Mouse (Mus musculus) CH12.LX (cell line): Measurements from ENCODE around the gene Dok4. TPM values are rescaled to one million over a fixed set of nuclear protein-coding genes. Genes with fewer than 3 reads are reported as not detected.

Experiments used
- DNase-seq: peaks from one replicate; pipeline ENCODE4 v3.0.0-alpha.2; 2013; ENCODE audit errors: extremely low read depth
- H3K27ac ChIP-seq: 2 replicates; pipeline ENCODE4 v1.5.1; 2012; ENCODE audit warnings: low read depth, mild to moderate bottlenecking, control low read depth, moderate library complexity; ENCODE audit not compliant: insufficient read depth
- H3K27me3 ChIP-seq: replicated peaks from 2 replicates; pipeline ENCODE3; 2012; ENCODE audit warnings: inconsistent platforms
- H3K36me3 ChIP-seq, 2 experiments: replicated peaks in 1 of 2; 2 replicates each; pipeline versions ENCODE3 to v1.6.1; 2012; ENCODE audit warnings: inconsistent platforms in 1 of 2, low read length in 1 of 2, mild to moderate bottlenecking in 1 of 2, mixed read lengths in 1 of 2, moderate library complexity in 1 of 2; ENCODE audit not compliant: control insufficient read depth in 1 of 2, insufficient read depth in 1 of 2
- H3K4me1 ChIP-seq, 2 experiments: 2 replicates each; pipeline ENCODE4 v1.6.1; 2012; ENCODE audit warnings: inconsistent platforms in 1 of 2, moderate library complexity in 1 of 2; ENCODE audit not compliant: insufficient read depth in 2 of 2, control insufficient read depth in 1 of 2
- H3K4me2 ChIP-seq: 2 replicates; pipeline ENCODE4 v1.6.1; 2012; ENCODE audit warnings: low read depth, mild to moderate bottlenecking, control low read depth; ENCODE audit not compliant: poor library complexity, insufficient read depth, severe bottlenecking
- H3K4me3 ChIP-seq, 3 experiments: fragments of 150-350 bp in 1 of 3; sonication (generic) in 1 of 3; replicated peaks in 1 of 3; 2 replicates each; pipeline versions ENCODE3 to v1.5.1; 2011 to 2012; ENCODE audit warnings: low read depth in 2 of 3, low read length in 2 of 3, mild to moderate bottlenecking in 2 of 3, moderate library complexity in 2 of 3, control low read depth in 1 of 3, improper control_type of control experiment in 1 of 3, inconsistent platforms in 1 of 3, mixed read lengths in 1 of 3; ENCODE audit not compliant: poor library complexity in 1 of 3
- H3K79me2 ChIP-seq: replicated peaks from 2 replicates; pipeline ENCODE4 v1.6.1; 2012; ENCODE audit warnings: mild to moderate bottlenecking, moderate library complexity; ENCODE audit not compliant: control insufficient read depth, poor library complexity, insufficient read depth, severe bottlenecking; ENCODE audit errors: extremely low read depth
- H3K9ac ChIP-seq: 2 replicates; pipeline ENCODE4 v1.6.1; 2012; ENCODE audit warnings: low read depth, mild to moderate bottlenecking, control low read depth, moderate library complexity; ENCODE audit not compliant: insufficient read depth
- H3K9me3 ChIP-seq: replicated peaks from 2 replicates; pipeline ENCODE3; 2012; ENCODE audit warnings: low read length, inconsistent platforms, mixed read lengths
- BHLHE40 ChIP-seq: IDR thresholded peaks from 2 replicates; pipeline ENCODE4 v1.6.1; 2011; ENCODE audit warnings: mild to moderate bottlenecking, low read depth, low read length, improper control_type of control experiment
- CHD1 ChIP-seq: IDR thresholded peaks from 2 replicates; pipeline ENCODE4 v1.6.1; 2012; ENCODE audit warnings: low read depth, low read length, improper control_type of control experiment, inconsistent platforms
- CHD2 ChIP-seq: IDR thresholded peaks from 2 replicates; pipeline ENCODE4 v1.6.1; 2011; ENCODE audit warnings: low read length, improper control_type of control experiment
- E2F4 ChIP-seq: IDR thresholded peaks from 2 replicates; pipeline ENCODE4 v1.6.1; 2011; ENCODE audit warnings: low read depth, low read length, improper control_type of control experiment; ENCODE audit not compliant: insufficient replicate concordance
- ELF1 ChIP-seq: IDR thresholded peaks from 2 replicates; pipeline ENCODE4 v1.6.1; 2014; ENCODE audit warnings: low read depth, mild to moderate bottlenecking, inconsistent platforms, low read length, improper control_type of control experiment
- ETS1 ChIP-seq: conservative IDR thresholded peaks from 2 replicates; pipeline ENCODE4 v1.6.1; 2012; ENCODE audit warnings: low read depth, mild to moderate bottlenecking, inconsistent platforms, low read length, improper control_type of control experiment, moderate library complexity
- GABPA ChIP-seq: IDR thresholded peaks from 2 replicates; pipeline ENCODE4 v1.6.1; 2012; ENCODE audit warnings: low read depth, low read length, improper control_type of control experiment, inconsistent platforms; ENCODE audit not compliant: insufficient replicate concordance
- HCFC1 ChIP-seq: IDR thresholded peaks from 2 replicates; pipeline ENCODE4 v1.6.1; 2012; ENCODE audit warnings: low read depth, mild to moderate bottlenecking, inconsistent platforms, low read length, improper control_type of control experiment
- IRF4 ChIP-seq: IDR thresholded peaks from 2 replicates; pipeline ENCODE4 v1.6.1; 2014; ENCODE audit warnings: low read depth, mild to moderate bottlenecking, inconsistent platforms, low read length, improper control_type of control experiment
- JUND ChIP-seq: conservative IDR thresholded peaks from 2 replicates; pipeline ENCODE4 v1.6.1; 2011; ENCODE audit warnings: low read depth, low read length, improper control_type of control experiment
- KAT2A ChIP-seq: IDR thresholded peaks from 2 replicates; pipeline ENCODE4 v1.6.1; 2012; ENCODE audit warnings: low read length, improper control_type of control experiment, inconsistent platforms; ENCODE audit not compliant: insufficient replicate concordance
- MAX ChIP-seq: IDR thresholded peaks from 2 replicates; pipeline ENCODE4 v1.6.1; 2011; ENCODE audit warnings: low read length, improper control_type of control experiment
- MAZ ChIP-seq: IDR thresholded peaks from 2 replicates; pipeline ENCODE4 v1.6.1; 2012; ENCODE audit warnings: low read depth, mild to moderate bottlenecking, inconsistent platforms, low read length, improper control_type of control experiment, moderate library complexity
- MEF2A ChIP-seq: IDR thresholded peaks from 2 replicates; pipeline ENCODE4 v1.6.1; 2014; ENCODE audit warnings: low read depth, mild to moderate bottlenecking, inconsistent platforms, low read length, improper control_type of control experiment, borderline replicate concordance
- MXI1 ChIP-seq: IDR thresholded peaks from 2 replicates; pipeline ENCODE4 v1.6.1; 2011; ENCODE audit warnings: mild to moderate bottlenecking, low read depth, low read length, improper control_type of control experiment
- MYC ChIP-seq: IDR thresholded peaks from 2 replicates; pipeline ENCODE4 v1.6.1; 2011; ENCODE audit warnings: low read depth, mild to moderate bottlenecking, improper control_type of control experiment, low read length
- NELFE ChIP-seq: IDR thresholded peaks from 2 replicates; pipeline ENCODE4 v1.6.1; 2011; ENCODE audit warnings: low read depth, low read length, improper control_type of control experiment
- NRF1 ChIP-seq: IDR thresholded peaks from 2 replicates; pipeline ENCODE4 v1.6.1; 2014; ENCODE audit warnings: low read depth, mild to moderate bottlenecking, inconsistent platforms, low read length, improper control_type of control experiment, moderate library complexity
- POLR2A ChIP-seq: IDR thresholded peaks from 2 replicates; pipeline ENCODE4 v1.6.1; 2011; ENCODE audit warnings: low read depth, mild to moderate bottlenecking, improper control_type of control experiment, low read length
- SMC3 ChIP-seq: IDR thresholded peaks from 2 replicates; pipeline ENCODE4 v1.6.1; 2011; ENCODE audit warnings: low read depth, low read length, improper control_type of control experiment
- TBP ChIP-seq: conservative IDR thresholded peaks from 2 replicates; pipeline ENCODE4 v1.6.1; 2011; ENCODE audit warnings: low read depth, low read length, improper control_type of control experiment
- TCF12 ChIP-seq: IDR thresholded peaks from 2 replicates; pipeline ENCODE4 v1.6.1; 2014; ENCODE audit warnings: low read depth, mild to moderate bottlenecking, inconsistent platforms, low read length, improper control_type of control experiment
- UBTF ChIP-seq: IDR thresholded peaks from 2 replicates; pipeline ENCODE4 v1.6.1; 2012; ENCODE audit warnings: low read depth, mild to moderate bottlenecking, inconsistent platforms, low read length, improper control_type of control experiment, moderate library complexity
- USF1 ChIP-seq: IDR thresholded peaks from 2 replicates; pipeline ENCODE4 v1.6.1; 2014; ENCODE audit warnings: low read depth, mild to moderate bottlenecking, inconsistent platforms, low read length, improper control_type of control experiment
- ZC3H11A ChIP-seq: IDR thresholded peaks from 2 replicates; pipeline ENCODE4 v1.6.1; 2012; ENCODE audit warnings: low read depth, mild to moderate bottlenecking, inconsistent platforms, low read length, improper control_type of control experiment
- ZMIZ1 ChIP-seq: IDR thresholded peaks from 2 replicates; pipeline ENCODE4 v1.6.1; 2012; ENCODE audit warnings: low read depth, mild to moderate bottlenecking, inconsistent platforms, low read length, improper control_type of control experiment
- dilution Hi-C: fragments of 300-500 bp; cut with MboI; formaldehyde crosslinking; loops from 2 replicates; pipeline ENCODE4 v1.14.3; 2020; ENCODE audit warnings: low sequenced_read_pairs; ENCODE audit not compliant: extremely low pct_unique_long_range_greater_than_20kb, extremely low pct_ligation_motif_present
- in situ Hi-C: fragments of 300-500 bp; cut with MboI; formaldehyde crosslinking; loops from 3 replicates; pipeline ENCODE4 v1.14.3; 2019; ENCODE audit warnings: low sequenced_read_pairs, low pct_ligation_motif_present, low pct_unique_long_range_greater_than_20kb, mixed read lengths
- polyA plus RNA-seq: library from polyadenylated mRNA; unstranded; fragments of >175 nt; gene quantifications from 2 replicates; pipeline ENCODE4 v1.2.1, GENCODE M21; 2012; ENCODE audit warnings: low read depth; ENCODE audit not compliant: insufficient read length
- total RNA-seq, 2 experiments: library from RNA; depleted of rRNA; stranded (reverse); fragments of 300-350 nt in 1 of 2; fragments of >200 nt in 1 of 2; gene quantifications; 2 replicates each; pipeline ENCODE4 v1.2.3; 2012 to 2014

Dok4 gene
- total and polyA plus RNA-seq, 3 experiments = 1.9 to 2.3 (median 2.3) TPM

DNA sequence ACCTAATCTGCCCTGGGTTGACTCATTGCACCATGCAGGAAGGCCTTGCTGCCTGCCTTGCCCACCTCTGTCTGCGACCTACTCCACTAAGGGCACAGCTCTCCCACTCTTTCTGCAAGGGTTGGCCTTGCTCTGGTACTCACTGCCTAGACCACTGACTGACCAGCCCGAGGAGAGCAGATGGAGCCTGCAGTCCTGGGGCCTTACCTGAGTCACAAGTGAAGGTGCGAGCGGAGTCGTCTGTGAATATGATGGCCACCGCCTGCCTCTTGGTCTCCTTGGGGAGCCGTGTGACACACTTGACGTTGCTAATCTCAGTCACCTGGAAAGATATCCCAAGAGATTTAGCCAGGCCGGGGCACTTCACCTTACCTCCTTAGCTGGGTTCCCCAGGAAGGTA, 9.2 kb downstream of the Dok4 start:
- TF ChIP-seq MAZ (no peak), ELF1 (no peak), HCFC1 (no peak), TBP (no peak), NELFE (no peak), UBTF (no peak), POLR2A (no peak), MXI1 (no peak), GABPA (no peak), BHLHE40 (no peak), MAX (no peak), IRF4 (no peak), USF1 (no peak), MEF2A (no peak)
- Histone ChIP-seq H3K27ac (no peak overlapping the region), H3K9me3 (no peaks in the 10 kb centered on the region), H3K27me3 (no peaks in the 10 kb centered on the region), H3K4me2 (no peak overlapping the region), H3K4me3 (no peak overlapping the region), H3K9ac (no peak overlapping the region), H3K4me1 (peaks cover 0 to 11% of the 10 kb centered on the region in 2 experiments; a peak in 2 of 4 replicates), H3K36me3 (peaks cover 47 to 78% of the 10 kb centered on the region in 2 experiments), H3K79me2 (no peaks in the 10 kb centered on the region)
- no peak for DNase-seq
- dilution Hi-C loops (no loop called here), in situ Hi-C loops (no loop called here)

DNA sequence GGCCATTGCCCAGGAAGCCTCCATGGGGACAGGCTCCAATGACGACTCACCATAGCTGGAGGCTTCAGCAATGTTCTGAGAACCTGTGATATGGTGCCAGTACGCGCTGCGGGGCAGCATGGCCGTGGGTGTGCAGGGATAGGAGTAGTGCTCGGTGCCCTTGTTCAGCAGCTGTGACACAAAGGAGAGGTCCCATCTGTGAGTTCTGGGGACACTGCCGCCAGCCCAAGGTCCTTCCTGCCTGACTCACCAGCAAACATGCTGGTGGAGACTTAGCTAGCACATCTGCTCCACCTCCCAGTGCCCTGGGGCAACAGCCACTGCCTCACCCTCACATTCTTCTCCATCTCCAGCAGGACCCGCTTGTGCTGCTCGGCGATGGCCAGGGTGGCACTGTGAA, 10.8 kb downstream of the Dok4 start:
- Histone ChIP-seq H3K9me3 (no peaks in the 10 kb centered on the region), H3K27ac (no peak overlapping the region), H3K9ac (no peak overlapping the region), H3K79me2 (0 out of 2 replicates have a peak, but pooled peaks cover under 1% of the 10 kb centered on the region), H3K4me2 (no peak overlapping the region), H3K36me3 (peaks cover 56 to 90% of the 10 kb centered on the region in 2 experiments), H3K4me1 (peaks cover 0 to 19% of the 10 kb centered on the region in 2 experiments; a peak in 2 of 4 replicates), H3K27me3 (no peaks in the 10 kb centered on the region), H3K4me3 (no peak overlapping the region)
- in situ Hi-C loops (no loop called here), dilution Hi-C loops (no loop called here)
- TF ChIP-seq KAT2A (no peak), ZMIZ1 (no peak), TBP (no peak), ZC3H11A (no peak), ETS1 (no peak), TCF12 (no peak), MAX (no peak), JUND (no peak), E2F4 (no peak), CHD2 (no peak), CHD1 (no peak), MYC (no peak), POLR2A (no peak), NRF1 (no peak), SMC3 (no peak)
- DNase-seq = no peak
